Mouse (Mus musculus) lung, postnatal 0 days (tissue): ENCODE data around the gene Slc29a1. TPM values are rescaled to one million over a fixed set of nuclear protein-coding genes. Genes with fewer than 3 reads are reported as not detected.

Experiments used
- ATAC-seq: fragments of 200-750 bp; cut with Nextera tagmentation; 2 replicates; pipeline ENCODE4 v1.8.0; 2017; ENCODE audit warnings: moderate library complexity
- DNase-seq: peaks from one replicate; pipeline ENCODE4 v3.0.0-alpha.2; 2016; ENCODE audit warnings: low spot score
- H3K27ac ChIP-seq: fragments of 300-500 bp; sonication (generic); 2 replicates; pipeline ENCODE4 v1.5.1; 2014; ENCODE audit warnings: antibody characterized with exemption, mild to moderate bottlenecking, low read length, mixed read lengths
- H3K27me3 ChIP-seq: fragments of 300-500 bp; sonication (generic); replicated peaks from 2 replicates; pipeline ENCODE4 v1.6.1; 2014; ENCODE audit warnings: low read length, mixed read lengths; ENCODE audit not compliant: insufficient read depth
- H3K36me3 ChIP-seq: fragments of 300-500 bp; sonication (generic); 2 replicates; pipeline ENCODE4 v1.6.1; 2014; ENCODE audit warnings: low read length, mixed read lengths; ENCODE audit not compliant: insufficient read depth
- H3K4me1 ChIP-seq: fragments of 300-500 bp; sonication (generic); 2 replicates; pipeline ENCODE4 v1.6.1; 2014; ENCODE audit warnings: antibody characterized with exemption, low read depth, low read length, mixed read lengths; ENCODE audit not compliant: insufficient read depth
- H3K4me2 ChIP-seq: fragments of 300-500 bp; sonication (generic); replicated peaks from 2 replicates; pipeline ENCODE4 v1.6.1; 2014; ENCODE audit warnings: low read depth, mild to moderate bottlenecking, low read length, moderate library complexity, mixed read lengths
- H3K4me3 ChIP-seq: fragments of 300-500 bp; sonication (generic); 2 replicates; pipeline ENCODE4 v1.5.1; 2014; ENCODE audit warnings: low read depth, low read length
- H3K9ac ChIP-seq: fragments of 300-500 bp; sonication (generic); replicated peaks from 2 replicates; pipeline ENCODE4 v1.6.1; 2014; ENCODE audit warnings: low read depth, mild to moderate bottlenecking
- H3K9me3 ChIP-seq: fragments of 300-500 bp; sonication (generic); 2 replicates; pipeline ENCODE4 v1.6.1; 2016; ENCODE audit warnings: low read length, mixed read lengths
- CTCF ChIP-seq: IDR thresholded peaks from 2 replicates; pipeline ENCODE4 v1.5.1; 2016; ENCODE audit warnings: antibody characterized with exemption, mild to moderate bottlenecking
- EP300 ChIP-seq: IDR thresholded peaks from 2 replicates; pipeline ENCODE4 v1.6.1; 2016; ENCODE audit warnings: antibody characterized with exemption, mild to moderate bottlenecking, control low read depth
- WGBS: fragments of 180-500 bp; shearing (Covaris S2); extraction: QIAGEN DNeasy Blood & Tissue Kit; methylation state at CpG from one replicate; pipeline ENCODE4 v1.1.7; 2014; 5-methylcytosine and 5-hydroxymethylcytosine counted together
- polyA plus RNA-seq: library from polyadenylated mRNA; unstranded; fragments of >200 nt; fragmentation: Nextera tagmentation; extraction: Ambion mirVana; gene quantifications from 2 replicates; pipeline ENCODE4 v1.2.1, GENCODE M21; 2015

The Slc29a1 gene
- 99.8 and 120 TPM in 2 replicates for polyA plus RNA-seq

DNA sequence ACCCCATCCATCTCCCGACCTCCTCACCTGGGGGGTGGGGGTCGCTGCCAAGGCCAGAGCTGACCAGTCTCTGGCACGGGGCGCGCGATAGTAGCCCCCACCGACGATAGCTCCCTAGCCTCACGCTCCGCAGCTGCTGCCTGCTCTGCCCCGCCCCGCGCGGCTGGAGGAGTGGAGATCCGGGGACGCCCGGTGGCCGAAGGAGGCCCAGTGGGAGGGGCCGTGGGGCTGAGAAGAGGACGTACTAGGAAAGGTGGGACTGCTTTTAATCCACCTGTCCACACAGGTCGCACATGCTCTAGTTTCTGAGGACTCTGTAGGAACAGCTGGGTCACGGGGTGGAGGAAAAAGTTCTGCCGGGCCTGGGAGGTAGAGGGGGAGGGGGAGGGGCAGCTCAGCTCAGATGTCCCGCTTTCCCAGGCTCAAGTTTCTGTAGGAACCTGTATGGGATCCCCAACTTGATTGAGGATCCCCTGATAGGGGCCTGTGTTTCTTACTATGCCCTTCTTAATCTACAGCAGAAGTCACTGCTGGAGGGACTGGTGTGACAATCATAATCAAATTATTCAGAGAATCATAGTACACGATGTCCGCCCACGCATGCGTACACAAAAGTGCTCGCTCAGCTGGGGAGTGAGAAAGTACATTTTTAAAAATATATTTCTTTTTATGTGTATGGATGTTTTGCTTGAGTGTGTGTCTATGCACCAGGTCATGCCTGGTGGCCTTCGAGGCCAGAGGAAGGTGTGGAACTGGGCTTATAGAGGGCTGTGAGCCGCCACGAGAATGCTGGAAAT lies at the start of gene Slc29a1:
Gene Slc29a1 (minus strand): TSS at position 161 of the 797 bp plus-strand sequence.
- Histone ChIP-seq H3K9ac (0 out of 2 replicates have a peak within 1 kb of the TSS, but pooled peaks have one; percentile 26), H3K9me3 (no peaks in the 10 kb centered on the region), H3K27me3 (no peaks in the 10 kb centered on the region), H3K4me2 (peak within 1 kb of the TSS; percentile 63), H3K4me1 (peaks cover 21% of the 10 kb centered on the region), H3K27ac (no peak within 1 kb of the TSS), H3K36me3 (no peaks in the 10 kb centered on the region), H3K4me3 (peak within 1 kb of the TSS; percentile 28)
- ATAC-seq (peak; percentile 70), DNase-seq (peak; percentile 83)
- no peak for TF ChIP-seq EP300
- no peak; the same call in 1 of the 2 replicates for TF ChIP-seq CTCF
- WGBS = 20% methylated on average over 32 of the region's 32 CpGs

DNA sequence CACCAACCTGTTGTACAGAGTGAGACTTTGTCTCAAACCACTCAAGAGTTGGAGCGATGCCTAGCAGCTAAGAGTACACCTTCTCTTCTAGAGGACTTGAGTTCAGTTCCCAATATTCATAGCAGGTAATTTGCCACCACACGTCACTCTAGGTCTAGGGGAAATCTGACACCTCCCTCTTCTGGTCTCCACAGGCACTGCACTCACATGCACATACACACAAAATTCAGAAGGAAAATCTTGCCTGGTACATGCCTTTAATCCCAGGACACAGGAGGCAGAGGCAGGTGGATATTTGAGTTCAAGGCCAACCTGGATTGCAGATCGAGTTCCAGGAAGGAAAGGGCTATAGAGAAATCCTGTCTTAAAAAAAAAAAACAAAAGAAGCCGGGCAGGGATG lies 44.8 kb upstream of the Slc29a1 start:
- H3K27me3 ChIP-seq = no peaks in the 10 kb centered on the region
- H3K27ac ChIP-seq = no peak overlapping the region
- H3K4me1 ChIP-seq = no peaks in the 10 kb centered on the region
- ATAC-seq (no peak), DNase-seq (no peak)
- H3K4me2 ChIP-seq = no peak overlapping the region
- H3K9ac ChIP-seq = no peak overlapping the region
- H3K4me3 ChIP-seq = no peak overlapping the region
- no peaks in the 10 kb centered on the region for H3K36me3 ChIP-seq
- TF ChIP-seq CTCF = peak; percentile 36; the same call in 1 of the 2 replicates
- TF ChIP-seq EP300 = no peak
- H3K9me3 ChIP-seq = no peaks in the 10 kb centered on the region
- WGBS = 72% methylated on average over 4 of the region's 4 CpGs

DNA sequence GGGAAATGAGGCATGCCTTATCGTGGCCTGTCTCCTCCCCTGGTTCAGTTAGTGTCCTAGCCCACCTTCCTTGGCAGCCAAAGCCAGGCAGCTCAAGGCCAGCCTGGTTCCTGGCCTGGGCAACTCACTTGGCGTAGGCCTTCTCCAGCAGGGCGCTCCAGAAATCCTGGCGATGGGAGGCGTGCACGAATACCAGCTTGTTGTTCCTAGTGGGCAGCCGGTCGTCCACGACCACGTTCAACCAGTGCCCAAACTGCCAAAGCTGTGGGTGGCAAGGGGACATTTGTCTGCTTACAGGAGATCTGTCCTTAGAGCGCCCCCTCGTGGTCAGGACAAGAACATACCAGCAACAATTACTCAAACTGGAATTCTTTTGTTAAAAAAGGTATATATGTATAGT lies 43.3 kb upstream of the Slc29a1 start:
- Histone ChIP-seq H3K4me1 (no peaks in the 10 kb centered on the region), H3K4me2 (no peak overlapping the region), H3K9ac (no peak overlapping the region), H3K27me3 (no peaks in the 10 kb centered on the region), H3K9me3 (no peaks in the 10 kb centered on the region), H3K27ac (no peak overlapping the region), H3K36me3 (no peaks in the 10 kb centered on the region), H3K4me3 (no peak overlapping the region)
- ATAC-seq (peak; percentile 32), DNase-seq (peak; percentile 80)
- WGBS = 22% methylated on average over 12 of the region's 12 CpGs
- TF ChIP-seq CTCF (peak; percentile 93), EP300 (no peak)

DNA sequence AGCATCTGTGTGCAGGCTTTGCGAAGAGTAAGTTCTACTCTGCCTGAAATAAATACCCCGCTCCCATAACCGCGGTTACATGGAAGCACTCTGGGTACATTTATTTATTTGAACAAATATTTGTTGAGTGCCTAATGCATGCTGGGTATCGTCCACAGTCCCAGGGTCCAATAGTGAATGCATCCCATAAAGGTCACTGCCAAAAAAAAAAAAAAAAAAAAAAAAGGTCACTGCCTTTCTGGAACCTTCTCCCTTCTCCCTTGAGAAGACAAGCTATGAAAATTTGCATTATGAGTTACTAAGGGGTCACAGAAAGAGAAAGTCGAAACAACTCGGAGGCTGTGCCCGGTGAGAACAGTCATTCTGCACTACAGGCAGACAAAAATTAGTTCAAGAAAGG lies 42.6 kb upstream of the Slc29a1 start:
- no peak for ATAC-seq
- H3K9me3 ChIP-seq = no peaks in the 10 kb centered on the region
- DNase-seq = no peak
- H3K4me1 ChIP-seq = no peaks in the 10 kb centered on the region
- TF ChIP-seq EP300 = no peak
- no peak for TF ChIP-seq CTCF
- H3K4me2 ChIP-seq = no peak overlapping the region
- no peak overlapping the region for H3K4me3 ChIP-seq
- H3K27me3 ChIP-seq = no peaks in the 10 kb centered on the region
- 85% methylated on average over 8 of the region's 8 CpGs for WGBS
- H3K9ac ChIP-seq = no peak overlapping the region
- no peaks in the 10 kb centered on the region for H3K36me3 ChIP-seq
- H3K27ac ChIP-seq = no peak overlapping the region

- no peaks in the 10 kb centered on the region for H3K27me3 ChIP-seq
Observed at GRCm38 (mm10) chr17:45638596-45639295, 39.3 kb upstream of the Slc29a1 start.

DNA sequence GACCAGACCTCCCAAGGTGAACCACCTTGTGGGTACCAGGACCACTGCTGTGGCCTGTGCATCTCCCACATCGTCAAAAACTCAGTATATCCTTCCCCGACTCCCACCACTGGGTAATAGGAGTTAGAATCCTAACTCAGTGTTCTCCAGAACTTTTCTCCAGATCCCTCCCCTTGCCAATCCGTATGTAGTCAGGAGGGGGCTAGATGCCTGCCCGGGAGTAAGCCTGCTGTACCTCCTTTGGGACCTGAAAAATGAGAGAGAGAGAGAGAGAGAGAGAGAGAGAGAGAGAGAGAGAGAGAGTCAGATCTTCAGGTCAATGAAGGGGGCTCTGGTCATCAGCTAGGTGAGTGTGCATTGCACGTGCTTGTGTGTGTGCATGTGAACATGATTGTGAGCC lies 34.6 kb upstream of the Slc29a1 start:
- 74% methylated on average over 5 of the region's 5 CpGs for WGBS

More at GRCm38 (mm10) chr17:45638596-45639295, 39.3 kb upstream of the Slc29a1 start:
- TF ChIP-seq EP300 (no peak), CTCF (no peak)
- 74% methylated on average over 16 of the region's 16 CpGs for WGBS
- Histone ChIP-seq H3K9ac (no peak overlapping the region), H3K9me3 (no peaks in the 10 kb centered on the region), H3K27ac (no peak overlapping the region), H3K4me3 (no peak overlapping the region), H3K36me3 (no peaks in the 10 kb centered on the region), H3K4me1 (no peaks in the 10 kb centered on the region), H3K4me2 (no peak overlapping the region)
- ATAC-seq = no peak
- no peak for DNase-seq

More for the DNA sequence above, 34.6 kb upstream of the Slc29a1 start:
- no peaks in the 10 kb centered on the region; the same call in 1 of the 2 replicates for H3K4me1 ChIP-seq
- no peak overlapping the region for H3K9ac ChIP-seq
- DNase-seq (no peak), ATAC-seq (no peak)
- H3K27me3 ChIP-seq = no peaks in the 10 kb centered on the region
- H3K9me3 ChIP-seq = no peaks in the 10 kb centered on the region
- TF ChIP-seq EP300 (no peak), CTCF (no peak)
- no peaks in the 10 kb centered on the region for H3K36me3 ChIP-seq
- no peak overlapping the region for H3K4me3 ChIP-seq
- no peak overlapping the region for H3K27ac ChIP-seq
- H3K4me2 ChIP-seq = no peak overlapping the region
